Mouse (Mus musculus): ENCODE results near the gene Pdia5. TPM values are rescaled to one million over a fixed set of nuclear protein-coding genes. Genes with fewer than 3 reads are reported as not detected.

The Pdia5 gene
- polyA plus RNA-seq, 1 experiment from 2014 or later: 35.2 TPM

DNA sequence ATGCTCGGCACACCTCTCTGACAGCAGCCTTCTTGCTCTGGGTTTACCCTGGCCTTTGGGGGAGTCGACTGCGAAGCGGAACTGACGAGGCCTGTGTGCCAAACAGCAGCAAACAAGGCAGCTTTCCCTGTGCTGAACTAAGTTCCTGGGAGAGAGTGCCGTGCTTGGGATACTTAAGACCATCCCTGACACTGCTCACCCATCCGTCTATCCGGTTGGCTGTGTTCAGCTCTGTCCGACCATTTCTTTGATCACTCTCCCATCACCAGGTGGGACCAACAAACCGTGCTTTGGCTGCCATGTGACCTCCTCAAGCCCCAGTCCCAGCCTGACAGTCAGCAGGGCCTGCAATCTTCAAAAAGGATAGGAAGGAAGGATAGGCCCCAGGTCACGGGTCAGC is 32.4 kb downstream of the Pdia5 start:
- H3K4me1 ChIP-seq (replicated peaks; ENCODE audit: control insufficient read depth, insufficient read depth): no peaks in the 10 kb centered on the region
- H3K4me3 ChIP-seq (ENCODE audit: low read depth, low read length): no peak overlapping the region
- DNase-seq (ENCODE audit: low spot score): no peak
- H3K9me3 ChIP-seq (ENCODE audit: control insufficient read depth, low read length): no peaks in the 10 kb centered on the region
- no peaks in the 10 kb centered on the region for H3K27me3 ChIP-seq (ENCODE audit: control insufficient read depth, insufficient read depth, low read length)
- no peak overlapping the region for H3K4me2 ChIP-seq (replicated peaks; ENCODE audit: low read depth)
- no peak overlapping the region for H3K9ac ChIP-seq (ENCODE audit: low read length)
- no peak for TF ChIP-seq EP300 (optimal IDR thresholded peaks at IDR 0.05)
- TF ChIP-seq CTCF (IDR thresholded peaks at IDR 0.05; ENCODE audit: low read depth): no peak
- H3K36me3 ChIP-seq (ENCODE audit: control insufficient read depth, insufficient read depth, low read length): peaks cover 5% of the 10 kb centered on the region
- no peak overlapping the region for H3K27ac ChIP-seq (replicated peaks)
- 91% methylated on average over 11 of the region's 11 CpGs for WGBS
- ATAC-seq (ENCODE audit: low FRiP score, low TSS enrichment): no peak

DNA sequence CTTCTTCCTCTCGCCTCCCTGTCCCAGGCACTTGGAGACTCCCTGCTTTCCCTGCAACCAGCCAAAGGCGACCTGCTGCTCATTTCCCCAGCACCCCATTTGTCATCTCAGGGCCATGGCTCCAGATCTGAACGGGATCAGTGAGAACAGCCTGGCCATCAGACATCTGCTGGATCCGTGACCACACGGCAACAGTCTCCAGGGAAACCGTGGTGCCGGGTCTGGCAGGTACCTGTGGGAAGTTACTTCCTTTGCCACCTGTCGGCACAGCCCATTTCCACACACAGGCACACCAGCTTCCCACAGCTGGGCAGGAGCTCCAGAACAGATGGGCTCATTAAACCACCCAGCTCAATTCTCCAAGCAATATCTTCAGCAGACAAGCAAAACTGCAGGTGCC is 33.2 kb downstream of the Pdia5 start:
- no peak overlapping the region for H3K9ac ChIP-seq (ENCODE audit: low read length)
- H3K27me3 ChIP-seq (ENCODE audit: control insufficient read depth, insufficient read depth, low read length): no peaks in the 10 kb centered on the region
- ATAC-seq (ENCODE audit: low FRiP score, low TSS enrichment) (no peak), DNase-seq (ENCODE audit: low spot score) (no peak)
- peaks cover 5% of the 10 kb centered on the region for H3K36me3 ChIP-seq (ENCODE audit: control insufficient read depth, insufficient read depth, low read length)
- H3K9me3 ChIP-seq (ENCODE audit: control insufficient read depth, low read length): no peaks in the 10 kb centered on the region
- H3K4me2 ChIP-seq (replicated peaks; ENCODE audit: low read depth): no peak overlapping the region
- no peak overlapping the region for H3K27ac ChIP-seq (replicated peaks)
- whole genome bisulfite sequencing: 77% methylated on average over 8 of the region's 8 CpGs
- TF ChIP-seq EP300 (optimal IDR thresholded peaks at IDR 0.05) (no peak), CTCF (IDR thresholded peaks at IDR 0.05; ENCODE audit: low read depth) (no peak)
- no peaks in the 10 kb centered on the region for H3K4me1 ChIP-seq (replicated peaks; ENCODE audit: control insufficient read depth, insufficient read depth)
- no peak overlapping the region for H3K4me3 ChIP-seq (ENCODE audit: low read depth, low read length)

DNA sequence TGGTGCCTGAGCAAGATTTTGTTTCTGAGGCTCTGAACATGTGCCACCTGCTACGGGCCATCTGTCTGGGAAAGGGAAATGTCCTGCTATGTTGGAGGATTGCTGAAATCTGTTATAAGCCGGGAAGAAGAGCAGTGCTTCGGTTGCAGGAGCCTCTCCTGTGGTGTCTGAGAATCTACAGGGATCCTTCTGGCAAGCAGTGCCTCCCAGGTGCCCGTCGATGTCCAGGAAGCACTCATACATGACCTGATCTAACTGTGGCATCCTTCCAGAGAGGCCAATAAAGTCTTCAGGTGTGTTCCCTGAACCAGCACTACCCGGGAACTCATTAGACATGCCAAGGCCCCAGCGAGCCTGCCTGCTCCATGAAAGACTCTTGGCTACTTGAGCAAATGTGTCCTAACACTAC is 33.7 kb downstream of the Pdia5 start:
- no peak overlapping the region for H3K4me2 ChIP-seq (replicated peaks; ENCODE audit: low read depth)

DNA sequence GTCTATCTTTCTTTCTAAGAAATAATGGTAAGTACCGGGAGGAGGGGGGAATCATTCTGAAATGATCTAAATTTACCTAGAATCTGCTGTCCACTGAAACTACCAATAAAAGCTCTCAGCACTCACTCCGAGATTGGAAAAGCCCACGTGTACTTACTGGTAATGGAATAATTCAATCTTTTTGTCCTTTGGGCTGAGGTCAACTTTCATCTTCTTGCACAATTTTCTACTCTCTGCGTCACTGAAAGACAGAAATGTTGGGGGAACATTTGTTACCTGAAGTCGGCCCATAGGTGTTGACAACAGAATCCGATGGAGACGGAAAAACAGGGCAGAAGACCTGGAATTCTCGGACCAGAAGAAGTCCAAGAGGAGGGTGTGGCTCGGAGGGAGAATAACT is 34.4 kb downstream of the Pdia5 start:
- DNase-seq (ENCODE audit: low spot score) (no peak), ATAC-seq (ENCODE audit: low FRiP score, low TSS enrichment) (no peak)
- no peaks in the 10 kb centered on the region for H3K27me3 ChIP-seq (ENCODE audit: control insufficient read depth, insufficient read depth, low read length)
- no peaks in the 10 kb centered on the region for H3K9me3 ChIP-seq (ENCODE audit: control insufficient read depth, low read length)
- H3K4me3 ChIP-seq (ENCODE audit: low read depth, low read length): no peak overlapping the region
- H3K9ac ChIP-seq (ENCODE audit: low read length): no peak overlapping the region
- WGBS: 89% methylated on average over 9 of the region's 9 CpGs
- no peak for TF ChIP-seq CTCF (IDR thresholded peaks at IDR 0.05; ENCODE audit: low read depth)
- H3K4me1 ChIP-seq (replicated peaks; ENCODE audit: control insufficient read depth, insufficient read depth): no peaks in the 10 kb centered on the region
- H3K4me2 ChIP-seq (replicated peaks; ENCODE audit: low read depth): no peak overlapping the region
- H3K36me3 ChIP-seq (ENCODE audit: control insufficient read depth, insufficient read depth, low read length): peaks cover 5% of the 10 kb centered on the region
- no peak overlapping the region for H3K27ac ChIP-seq (replicated peaks)

More for the DNA sequence above, 33.7 kb downstream of the Pdia5 start:
- H3K9me3 ChIP-seq (ENCODE audit: control insufficient read depth, low read length): no peaks in the 10 kb centered on the region
- ATAC-seq (ENCODE audit: low FRiP score, low TSS enrichment) (no peak), DNase-seq (ENCODE audit: low spot score) (no peak)
- H3K9ac ChIP-seq (ENCODE audit: low read length): no peak overlapping the region
- no peak for TF ChIP-seq CTCF (IDR thresholded peaks at IDR 0.05; ENCODE audit: low read depth)
- no peak for TF ChIP-seq EP300 (optimal IDR thresholded peaks at IDR 0.05)
- H3K27me3 ChIP-seq (ENCODE audit: control insufficient read depth, insufficient read depth, low read length): no peaks in the 10 kb centered on the region
- no peak overlapping the region for H3K4me3 ChIP-seq (ENCODE audit: low read depth, low read length)
- no peaks in the 10 kb centered on the region for H3K4me1 ChIP-seq (replicated peaks; ENCODE audit: control insufficient read depth, insufficient read depth)
- peaks cover 5% of the 10 kb centered on the region for H3K36me3 ChIP-seq (ENCODE audit: control insufficient read depth, insufficient read depth, low read length)
- no peak overlapping the region for H3K27ac ChIP-seq (replicated peaks)
- WGBS: 88% methylated on average over 7 of the region's 7 CpGs

DNA sequence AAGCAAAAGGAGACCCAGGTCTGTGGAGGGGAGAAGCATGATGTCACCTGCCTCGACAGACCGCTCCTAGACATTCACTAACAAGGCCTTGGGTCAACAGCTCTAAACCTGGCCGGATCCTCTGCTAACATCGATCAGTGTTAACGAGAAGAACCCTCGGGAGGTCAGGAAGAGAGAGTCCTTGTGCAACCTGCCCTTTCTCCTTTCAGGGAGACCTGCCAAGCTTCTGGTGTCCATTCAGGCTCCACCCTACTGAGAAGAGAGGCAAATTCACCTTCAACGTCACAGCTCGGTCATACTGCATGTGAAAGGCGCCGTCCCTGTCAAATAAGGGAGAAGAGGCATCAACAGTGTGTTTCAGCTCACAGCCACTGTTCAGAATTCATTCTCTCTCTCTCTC is 34.9 kb downstream of the Pdia5 start:
- no peak overlapping the region for H3K4me3 ChIP-seq (ENCODE audit: low read depth, low read length)
- WGBS: 85% methylated on average over 10 of the region's 10 CpGs
- H3K9ac ChIP-seq (ENCODE audit: low read length): no peak overlapping the region
- no peak overlapping the region for H3K27ac ChIP-seq (replicated peaks)
- DNase-seq (ENCODE audit: low spot score): no peak
- TF ChIP-seq CTCF (IDR thresholded peaks at IDR 0.05; ENCODE audit: low read depth) (no peak), EP300 (optimal IDR thresholded peaks at IDR 0.05) (no peak)
- H3K9me3 ChIP-seq (ENCODE audit: control insufficient read depth, low read length): no peaks in the 10 kb centered on the region
- H3K36me3 ChIP-seq (ENCODE audit: control insufficient read depth, insufficient read depth, low read length): peaks cover 5% of the 10 kb centered on the region
- H3K4me2 ChIP-seq (replicated peaks; ENCODE audit: low read depth): no peak overlapping the region
- H3K27me3 ChIP-seq (ENCODE audit: control insufficient read depth, insufficient read depth, low read length): no peaks in the 10 kb centered on the region
- H3K4me1 ChIP-seq (replicated peaks; ENCODE audit: control insufficient read depth, insufficient read depth): no peaks in the 10 kb centered on the region
- ATAC-seq (ENCODE audit: low FRiP score, low TSS enrichment): no peak

DNA sequence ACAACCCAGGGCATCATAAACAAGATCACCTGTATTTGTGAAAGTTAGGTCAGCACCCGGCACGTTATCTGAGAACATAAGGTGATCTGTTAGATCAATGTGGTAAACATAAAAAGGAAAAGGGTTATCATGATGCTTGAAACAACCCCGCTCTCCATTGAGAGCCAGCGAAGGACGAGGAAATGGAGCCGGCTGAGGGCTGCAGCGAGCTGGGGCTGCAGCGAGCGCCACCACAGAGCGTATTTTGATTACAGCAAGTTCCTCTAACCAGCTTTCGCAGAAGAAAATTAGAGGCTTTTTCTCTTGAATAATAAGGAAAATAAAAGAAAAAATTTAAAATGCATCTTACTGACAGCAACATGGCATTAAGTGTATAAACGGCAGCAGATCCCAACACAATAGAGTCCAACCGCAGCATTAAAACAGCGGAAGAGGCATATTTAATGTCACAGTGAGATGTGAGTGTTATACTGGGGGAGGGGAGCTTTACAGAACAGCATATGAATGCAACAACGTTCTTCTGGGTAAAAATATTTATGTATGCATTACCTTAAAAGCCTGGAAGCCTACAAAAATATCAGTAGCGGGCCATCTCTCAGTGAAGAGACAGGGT is 40.5 kb downstream of the Pdia5 start:
- DNase-seq (ENCODE audit: low spot score) (no peak), ATAC-seq (ENCODE audit: low FRiP score, low TSS enrichment) (no peak)
- H3K27ac ChIP-seq (replicated peaks): no peak overlapping the region
- no peak overlapping the region for H3K4me3 ChIP-seq (ENCODE audit: low read depth, low read length)
- H3K36me3 ChIP-seq (ENCODE audit: control insufficient read depth, insufficient read depth, low read length): peaks cover 5% of the 10 kb centered on the region
- H3K9me3 ChIP-seq (ENCODE audit: control insufficient read depth, low read length): no peaks in the 10 kb centered on the region
- H3K9ac ChIP-seq (ENCODE audit: low read length): no peak overlapping the region
- H3K4me2 ChIP-seq (replicated peaks; ENCODE audit: low read depth): no peak overlapping the region
- no peaks in the 10 kb centered on the region for H3K4me1 ChIP-seq (replicated peaks; ENCODE audit: control insufficient read depth, insufficient read depth)
- WGBS: 91% methylated on average over 16 of the region's 16 CpGs
- no peaks in the 10 kb centered on the region for H3K27me3 ChIP-seq (ENCODE audit: control insufficient read depth, insufficient read depth, low read length)
- TF ChIP-seq CTCF (IDR thresholded peaks at IDR 0.05; ENCODE audit: low read depth) (no peak), EP300 (optimal IDR thresholded peaks at IDR 0.05) (no peak)
